Mouse (Mus musculus) thymus, adult 2 months (tissue): ENCODE measurements at regions not wholly inside any gene's neighbourhood (a gene's known extent, or its start where the extent isn't known, plus 50 kb on each side); places are given as distances from the start of the nearest gene placed in this dataset.

Source experiments
- DNase-seq: peaks from one replicate; pipeline ENCODE4 v3.0.0; 2021
- H3K27ac ChIP-seq: fragments of 200-500 bp; 2 replicates; pipeline ENCODE4 v1.5.1; 2012; ENCODE audit warnings: low read length, control low read depth; ENCODE audit not compliant: control insufficient read depth, insufficient read depth
- H3K27me3 ChIP-seq: fragments of 200-500 bp; 2 replicates; pipeline ENCODE4 v1.6.1; 2012; ENCODE audit warnings: mild to moderate bottlenecking, low read length, moderate library complexity, mixed read lengths; ENCODE audit not compliant: control insufficient read depth, insufficient read depth
- H3K36me3 ChIP-seq: fragments of 200-500 bp; 2 replicates; pipeline ENCODE4 v1.6.1; 2012; ENCODE audit warnings: mild to moderate bottlenecking, low read length, moderate library complexity; ENCODE audit not compliant: control insufficient read depth, insufficient read depth
- H3K4me1 ChIP-seq: fragments of 200-500 bp; replicated peaks from 2 replicates; pipeline ENCODE4 v1.6.1; 2012; ENCODE audit warnings: low read length; ENCODE audit not compliant: control insufficient read depth, insufficient read depth
- H3K4me3 ChIP-seq: fragments of 200-500 bp; 2 replicates; pipeline ENCODE4 v1.5.1; 2012; ENCODE audit warnings: mild to moderate bottlenecking, low read length, control low read depth, moderate library complexity; ENCODE audit not compliant: control insufficient read depth, insufficient read depth
- CTCF ChIP-seq: fragments of 200-500 bp; IDR thresholded peaks from 2 replicates; pipeline ENCODE4 v1.5.1; 2012; ENCODE audit warnings: mild to moderate bottlenecking, control low read depth, low read length, moderate library complexity, borderline replicate concordance; ENCODE audit not compliant: control insufficient read depth, poor library complexity, insufficient read depth; ENCODE audit errors: extremely low read depth
- POLR2A ChIP-seq: fragments of 200-500 bp; IDR thresholded peaks from 2 replicates; pipeline ENCODE4 v1.6.1; 2012; ENCODE audit warnings: mild to moderate bottlenecking, low read length, control low read depth, moderate library complexity; ENCODE audit not compliant: control insufficient read depth, poor library complexity, insufficient read depth; ENCODE audit errors: extremely low read depth
- WGBS: fragments of 180-500 bp; shearing (Covaris S2); methylation state at CpG from one replicate; pipeline ENCODE4 v1.1.7; 2018; 5-methylcytosine and 5-hydroxymethylcytosine counted together

DNA sequence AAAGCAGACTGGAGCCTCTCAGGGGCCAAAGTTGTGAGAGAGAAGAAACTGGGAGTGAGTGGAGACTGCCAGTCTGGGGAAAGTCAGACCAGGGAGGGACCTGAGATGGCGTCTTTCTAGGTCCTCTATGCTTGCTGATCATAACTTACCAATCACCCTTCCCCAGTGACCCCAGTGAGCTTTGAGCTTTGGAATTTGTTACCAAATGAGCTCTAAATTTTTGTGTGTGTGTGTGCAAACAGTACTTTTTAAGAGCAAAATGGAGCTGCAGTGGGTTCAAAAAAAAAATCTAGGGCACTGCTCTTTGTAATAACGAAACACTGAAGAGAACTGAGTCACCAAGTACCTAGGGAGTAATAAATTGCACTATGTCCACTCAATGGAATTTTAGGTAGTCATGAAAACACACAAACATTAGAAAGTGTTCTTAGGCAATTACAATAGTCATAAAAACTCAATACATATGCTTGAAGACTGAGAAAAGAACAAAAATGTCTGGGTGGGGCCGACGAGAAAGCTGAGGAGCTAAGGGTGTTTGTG, 54.7 kb upstream of the Jak1 start:
- TF ChIP-seq CTCF (no peak), POLR2A (no peak)
- no peak for DNase-seq
- Histone ChIP-seq H3K27ac (no peak overlapping the region), H3K27me3 (no peaks in the 10 kb centered on the region), H3K36me3 (no peaks in the 10 kb centered on the region), H3K4me3 (no peak overlapping the region), H3K4me1 (no peaks in the 10 kb centered on the region)
- 92% methylated on average over 4 of the region's 4 CpGs for WGBS

DNA sequence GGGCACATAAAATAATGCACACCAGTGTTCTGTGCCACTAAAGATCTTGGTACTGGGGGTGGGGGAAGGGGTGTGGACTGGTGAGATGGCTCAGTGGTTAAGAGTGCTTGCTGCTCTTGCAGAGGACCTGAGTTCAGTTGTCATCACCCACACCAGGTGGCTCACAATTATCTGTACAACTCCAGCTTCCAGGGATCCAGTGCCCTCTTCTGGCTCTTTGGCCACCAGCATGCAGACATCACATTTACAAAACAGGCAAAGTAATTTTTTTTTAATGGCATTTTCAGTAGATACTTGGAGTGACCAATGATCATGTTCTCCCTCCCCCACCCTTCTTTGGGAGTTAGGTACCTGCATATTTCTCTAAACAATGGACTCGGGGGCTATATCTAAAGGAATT, 53.8 kb upstream of the Jak1 start:
- no peaks in the 10 kb centered on the region for H3K27me3 ChIP-seq
- DNase-seq, result no peak
- H3K4me3 ChIP-seq, result no peak overlapping the region
- H3K4me1 ChIP-seq, result no peaks in the 10 kb centered on the region
- no peak overlapping the region for H3K27ac ChIP-seq
- no peaks in the 10 kb centered on the region for H3K36me3 ChIP-seq
- TF ChIP-seq CTCF (no peak; the same call in 1 of the 2 replicates), POLR2A (no peak)
- 89% methylated on average over 1 of the region's 1 CpGs for WGBS

DNA sequence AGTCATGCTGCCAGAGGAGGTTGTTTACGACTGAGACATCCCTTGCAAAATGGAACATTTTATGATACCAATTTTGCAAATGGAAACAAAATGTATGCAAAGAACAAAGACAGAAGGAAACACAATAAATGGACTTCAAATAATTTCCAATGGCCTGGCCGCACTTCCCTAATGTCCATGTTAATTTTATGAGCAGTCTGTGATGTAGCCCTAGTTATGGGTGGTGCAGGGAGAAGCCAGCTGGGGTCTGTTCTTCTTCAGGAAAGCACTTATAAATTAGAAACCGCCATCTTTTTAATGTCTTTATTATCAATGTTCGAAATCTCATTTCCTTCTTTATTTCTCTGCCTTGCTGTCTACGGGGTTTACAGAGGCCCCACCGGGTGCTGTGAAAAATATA, 51.0 kb upstream of the Jak1 start:
- Histone ChIP-seq H3K36me3 (no peaks in the 10 kb centered on the region), H3K4me3 (no peak overlapping the region), H3K27me3 (no peaks in the 10 kb centered on the region), H3K27ac (no peak overlapping the region), H3K4me1 (no peaks in the 10 kb centered on the region)
- TF ChIP-seq CTCF (no peak), POLR2A (no peak)
- DNase-seq, result no peak
- 62% methylated on average over 6 of the region's 6 CpGs for WGBS
